Mouse (Mus musculus) MEL (cell line): ENCODE measurements around the gene Cyyr1.

Experiments
- CTCF ChIP-seq, 3 experiments: IDR thresholded peaks in 2 of 3; conservative IDR thresholded peaks in 1 of 3; 2 replicates each; pipeline ENCODE4 v1.5.1; 2011 to 2012; ENCODE audit warnings: low read length in 3 of 3, low read depth in 2 of 3, mild to moderate bottlenecking in 2 of 3, improper control_type of control experiment in 1 of 3, inconsistent platforms in 1 of 3, mixed read lengths in 1 of 3, moderate library complexity in 1 of 3; ENCODE audit not compliant: control insufficient read depth in 1 of 3, insufficient read depth in 1 of 3, poor library complexity in 1 of 3, severe bottlenecking in 1 of 3
- POLR2A ChIP-seq, 2 experiments: IDR thresholded peaks; 2 replicates each; pipeline ENCODE4 v1.6.1; 2011 to 2012; ENCODE audit warnings: low read length in 2 of 2, mild to moderate bottlenecking in 2 of 2, control low read depth in 1 of 2, improper control_type of control experiment in 1 of 2, low read depth in 1 of 2, moderate library complexity in 1 of 2; ENCODE audit not compliant: control insufficient read depth in 1 of 2, insufficient read depth in 1 of 2, poor library complexity in 1 of 2
- POLR2AphosphoS2 ChIP-seq: IDR thresholded peaks from 2 replicates; pipeline ENCODE4 v1.6.1; 2011; ENCODE audit warnings: low read length, improper control_type of control experiment
- USF2 ChIP-seq, 2 experiments: IDR thresholded peaks; 2 replicates each; pipeline ENCODE4 v1.6.1; 2011 to 2012; ENCODE audit warnings: improper control_type of control experiment in 2 of 2, low read length in 2 of 2, borderline replicate concordance in 1 of 2, inconsistent platforms in 1 of 2, low read depth in 1 of 2, mild to moderate bottlenecking in 1 of 2; ENCODE audit not compliant: insufficient read depth in 1 of 2
- ZNF384 ChIP-seq: IDR thresholded peaks from 2 replicates; pipeline ENCODE4 v1.6.1; 2012; ENCODE audit warnings: low read depth, mild to moderate bottlenecking, inconsistent platforms, low read length, improper control_type of control experiment

- TF ChIP-seq ZNF384 (no peak), POLR2A (IDR thresholded peaks at IDR 0.05; ENCODE audit: control insufficient read depth in 1 of 2, insufficient read depth in 1 of 2, low read depth in 1 of 2, low read length in 2 of 2, poor library complexity in 1 of 2) (no peak), USF2 (IDR thresholded peaks at IDR 0.05; ENCODE audit: borderline replicate concordance in 1 of 2, insufficient read depth in 1 of 2, low read depth in 1 of 2, low read length in 2 of 2) (no peak), POLR2AphosphoS2 (no peak), CTCF (IDR thresholded peaks at IDR 0.05 in 2 of 3, conservative IDR thresholded peaks at IDR 0.05 in 1 of 3; ENCODE audit: control insufficient read depth in 1 of 3, insufficient read depth in 1 of 3, low read depth in 2 of 3, low read length in 3 of 3, poor library complexity in 1 of 3, severe bottlenecking in 1 of 3) (no peak)
Observed at GRCm38 (mm10) chr16:85488105-85488607, 65.0 kb downstream of the Cyyr1 start.
